Mouse (Mus musculus) ovary, postnatal 10 days (tissue): Measurements from ENCODE around the gene Cdk19.
"Not testable (repeated sequence)": the region's sequence is repeated elsewhere in the genome, so short reads cannot be mapped to it uniquely, and the experiment has no call there.

Experiments used
- DNase-seq: peaks from one replicate; pipeline ENCODE4 v3.0.0; 2022; ENCODE audit warnings: low spot score

Gene Cdk19

GRCm38 (mm10) chr10:40482285-40482684, 142.9 kb downstream of the Cdk19 start:
- no peak for DNase-seq

DNA sequence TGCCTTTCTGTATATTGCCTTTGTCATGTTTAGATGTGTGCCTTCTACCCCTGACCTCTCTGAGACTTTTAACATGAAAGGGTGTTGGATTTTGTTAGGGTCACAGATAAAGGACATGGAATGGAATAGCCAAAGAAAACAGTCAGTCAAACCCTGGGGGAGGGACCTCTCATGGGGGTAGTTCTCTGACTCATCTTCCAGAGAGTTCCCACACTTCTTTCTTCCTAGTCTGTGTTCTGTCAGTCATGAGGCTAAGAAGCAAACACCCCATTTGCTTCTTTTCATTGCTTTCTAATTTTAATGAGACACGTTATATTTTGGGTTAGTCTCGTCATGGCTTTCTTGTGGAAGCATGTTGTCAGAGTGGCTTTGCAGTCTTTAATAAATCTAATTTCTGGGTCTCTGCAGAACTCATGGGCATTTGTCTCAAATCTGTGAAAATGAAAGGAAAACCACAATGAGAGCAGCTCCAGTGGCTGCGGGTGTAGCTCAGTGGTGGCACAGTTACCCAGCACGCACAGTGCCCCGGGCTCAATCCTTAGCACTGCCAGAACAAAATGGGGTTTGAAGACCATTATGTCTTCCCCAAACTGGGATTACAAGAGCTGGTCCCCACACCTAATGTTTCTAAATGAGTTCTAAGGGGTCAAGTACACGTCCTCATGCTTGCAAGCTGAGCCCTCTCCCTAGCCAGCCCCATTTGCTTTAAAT, 149.9 kb downstream of the Cdk19 start:
- DNase-seq = no peak

GRCm38 (mm10) chr10:40491131-40491530, 151.8 kb downstream of the Cdk19 start:
- DNase-seq = no peak

DNA sequence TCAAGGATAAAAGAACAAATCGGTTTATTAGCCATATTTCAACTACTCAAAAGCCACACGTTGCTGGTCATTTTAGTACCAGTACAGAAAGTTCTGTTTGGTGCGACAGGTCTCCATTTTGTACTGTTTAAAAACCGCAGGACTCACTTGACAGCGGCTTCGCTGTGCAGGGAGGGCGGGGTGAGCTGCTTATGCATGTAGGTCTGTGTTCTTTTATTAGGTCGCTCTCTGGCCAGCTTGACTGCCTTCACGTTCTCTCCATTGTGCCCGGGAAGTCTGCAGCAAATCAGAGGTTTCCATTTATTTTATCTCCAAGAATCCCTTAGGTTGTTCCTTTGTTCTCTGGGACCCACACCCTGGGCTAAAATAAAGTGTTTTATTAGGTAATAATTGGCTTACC, 152.4 kb downstream of the Cdk19 start:
- no peak for DNase-seq

GRCm38 (mm10) chr10:40494181-40495162, 155.1 kb downstream of the Cdk19 start:
- no peak for DNase-seq

DNA sequence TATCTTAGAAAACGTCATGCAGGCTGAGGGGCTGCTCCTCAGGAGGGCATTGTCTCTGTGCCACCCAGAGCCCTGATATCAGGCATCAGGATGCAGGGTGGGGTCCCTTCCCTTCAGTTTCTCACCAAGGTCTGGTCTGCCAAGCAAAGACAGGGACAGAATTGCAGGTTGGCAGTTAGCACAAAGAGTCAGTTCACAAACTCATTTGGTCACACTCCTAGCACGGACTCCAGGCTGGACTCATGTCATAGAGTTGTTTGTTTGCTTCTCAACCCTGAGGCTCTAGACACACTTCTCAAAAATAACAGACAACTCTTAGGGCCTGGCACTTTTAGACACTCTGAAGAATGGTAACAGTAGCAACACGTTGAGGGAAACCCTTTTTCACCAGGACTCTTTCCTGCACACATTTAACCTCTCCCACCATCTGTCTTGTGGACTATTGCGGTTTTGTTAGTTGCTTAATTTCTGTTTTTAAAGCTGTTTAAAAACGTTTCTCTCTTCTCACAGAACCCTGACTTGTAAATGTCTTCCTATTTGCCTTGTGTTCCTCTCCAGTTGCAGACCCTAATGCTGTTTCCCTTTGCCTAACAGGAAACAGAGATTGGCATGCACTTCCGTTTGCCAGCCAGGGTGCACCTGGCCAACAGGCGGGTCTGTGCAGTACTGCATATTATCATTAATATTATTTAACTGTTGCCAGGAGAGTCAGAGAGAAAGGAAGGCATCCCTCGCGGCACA, 158.1 kb downstream of the Cdk19 start:
- DNase-seq = no peak

DNA sequence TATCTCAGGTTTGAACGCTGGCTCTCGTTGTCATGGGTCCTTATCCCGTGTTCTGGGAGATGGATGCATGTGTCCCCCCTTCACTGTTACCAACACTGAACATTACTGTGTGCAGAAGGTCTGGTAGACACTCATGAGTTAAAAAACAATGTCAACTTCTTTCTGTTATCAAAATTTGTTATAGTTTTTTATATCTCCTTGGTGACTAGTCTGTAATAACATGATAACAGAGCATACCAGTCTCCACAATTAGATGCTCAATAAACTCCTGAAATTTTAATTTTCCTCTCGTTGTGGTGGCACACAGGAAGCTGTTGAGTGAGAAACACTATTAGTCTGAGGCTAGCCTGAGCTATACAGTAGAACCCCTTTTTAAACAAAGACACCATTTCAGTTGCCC, 159.1 kb downstream of the Cdk19 start:
- DNase-seq = no peak

DNA sequence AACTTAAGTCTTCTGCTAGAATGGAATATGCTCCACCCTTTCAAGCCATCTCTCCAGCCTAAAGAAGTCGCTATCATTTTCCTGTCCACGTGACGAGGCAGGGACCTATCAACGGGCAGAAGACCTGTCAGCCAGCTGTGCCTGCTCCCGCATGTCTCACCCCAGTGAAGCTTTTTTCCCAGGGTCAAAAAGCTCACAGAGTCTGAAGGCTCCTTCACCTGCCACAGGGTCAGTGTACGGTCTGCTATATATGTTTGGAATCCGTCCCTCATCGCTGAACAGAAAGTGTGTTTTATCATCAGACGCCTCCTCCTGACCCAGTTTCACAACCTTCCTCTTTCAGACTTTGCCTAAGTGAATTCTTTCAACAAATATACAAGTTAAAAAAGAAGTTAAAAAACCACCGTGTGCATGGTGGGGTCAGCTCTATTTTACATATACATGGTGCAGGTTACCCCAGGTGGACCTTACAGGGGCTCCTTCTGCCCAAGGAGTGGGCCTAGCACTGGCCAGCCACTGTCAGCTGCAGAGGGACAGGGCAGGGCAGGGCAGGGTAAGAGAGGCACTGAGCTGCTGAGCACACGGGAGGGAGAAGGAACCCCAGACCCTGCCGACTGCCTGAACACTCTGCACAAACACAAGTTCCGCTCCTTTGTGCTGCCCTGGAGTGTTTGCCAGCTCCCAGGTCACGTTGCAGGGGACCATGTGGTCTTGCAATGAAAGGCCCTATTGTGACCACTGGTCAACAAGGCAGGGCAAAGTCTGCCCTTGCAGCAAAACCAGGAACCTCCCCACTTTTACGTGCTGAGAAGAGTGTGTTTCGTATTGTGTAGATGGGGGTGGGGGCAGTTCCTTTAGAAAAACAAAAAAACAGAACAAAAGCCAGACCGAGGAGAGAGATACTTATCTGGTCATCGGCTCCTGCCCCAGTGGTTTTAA, 160.2 kb downstream of the Cdk19 start:
- no peak for DNase-seq

GRCm38 (mm10) chr10:40500723-40501245, 161.4 kb downstream of the Cdk19 start:
- DNase-seq = no peak

DNA sequence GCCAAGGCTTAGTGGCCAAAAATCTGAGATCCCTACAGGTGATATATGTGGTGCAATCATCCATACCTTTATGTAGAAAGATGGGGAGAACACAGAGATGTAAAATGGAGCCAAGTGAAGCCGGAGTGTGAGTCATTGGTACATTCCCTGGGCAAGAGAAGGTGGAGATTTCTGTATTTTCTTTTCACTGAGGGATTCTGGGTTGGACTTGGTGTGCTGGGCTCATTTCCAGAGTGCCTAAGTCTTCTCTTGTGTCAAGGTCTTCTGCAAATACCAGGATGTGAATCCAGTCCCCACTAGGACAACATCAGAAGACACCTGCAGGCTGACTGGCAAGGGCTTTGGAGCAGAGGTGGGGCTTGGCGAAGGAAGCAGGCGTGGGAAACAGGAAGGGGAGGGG, 163.4 kb downstream of the Cdk19 start:
- DNase-seq = no peak

- no peak for DNase-seq
Measured at GRCm38 (mm10) chr10:40510356-40510755, 171.0 kb downstream of the Cdk19 start.

- DNase-seq = no peak
Measured at GRCm38 (mm10) chr10:40511221-40511677, 171.9 kb downstream of the Cdk19 start.

- DNase-seq = no peak
Measured at GRCm38 (mm10) chr10:40512185-40512584, 172.8 kb downstream of the Cdk19 start.

- DNase-seq = not testable (repeated sequence)
Measured at GRCm38 (mm10) chr10:40512996-40513395, 173.6 kb downstream of the Cdk19 start.

- no peak for DNase-seq
Measured at GRCm38 (mm10) chr10:40515225-40515681, 175.9 kb downstream of the Cdk19 start.

- DNase-seq = no peak
Measured at GRCm38 (mm10) chr10:40516421-40516820, 177.1 kb downstream of the Cdk19 start.

DNA sequence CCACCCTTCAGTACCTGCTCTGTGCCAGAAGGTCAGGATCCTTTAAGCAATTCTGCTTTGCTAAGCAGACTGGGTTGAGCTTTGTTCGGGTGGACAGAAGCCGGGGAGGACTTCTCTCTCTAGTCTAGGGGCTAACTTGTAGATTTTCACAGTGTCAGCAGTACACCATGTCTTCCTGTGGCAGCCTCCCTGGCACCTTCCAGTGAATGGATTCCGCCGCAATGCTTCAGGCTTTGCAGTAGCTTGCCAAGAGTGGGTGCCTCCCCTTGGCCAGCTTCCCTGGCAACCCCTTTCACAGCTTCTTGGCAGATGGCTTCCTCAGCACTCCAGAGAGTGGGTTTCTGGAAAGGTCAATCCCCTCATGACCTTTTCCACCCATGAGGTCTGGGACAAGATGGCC, 180.2 kb downstream of the Cdk19 start:
- DNase-seq = no peak

- no peak for DNase-seq
Measured at GRCm38 (mm10) chr10:40521579-40521978, 182.2 kb downstream of the Cdk19 start.

GRCm38 (mm10) chr10:40523312-40523975, 184.1 kb downstream of the Cdk19 start:
- no peak for DNase-seq
